Mouse (Mus musculus) central nervous system, embryonic 18 days (tissue): ENCODE data around the gene Alkbh7. TPM values are rescaled to one million over a fixed set of nuclear protein-coding genes. Genes with fewer than 3 reads are reported as not detected.

Source experiments
- polyA plus RNA-seq: library from polyadenylated mRNA; depleted of rRNA; stranded (reverse); fragments of >200 nt; gene quantifications from 2 replicates; pipeline ENCODE4 v1.2.3, GENCODE M21; 2012; rRNA removed

Alkbh7 gene
- polyA plus RNA-seq, result 36.5 and 41.5 TPM in 2 replicates

GRCm38 (mm10) chr17:56997029-56997667 lies at the start of gene Alkbh7:
TSS of gene Alkbh7 (plus strand) at chr17:56997339.

GRCm38 (mm10) chr17:56982013-56982412 lies 15.1 kb upstream of the Alkbh7 start, which contains the start of gene Acer1:
TSS of gene Acer1 (minus strand) at chr17:56982126.

GRCm38 (mm10) chr17:56990115-56990746 lies 6.9 kb upstream of the Alkbh7 start, which contains the start of gene Clpp:
TSS of gene Clpp (plus strand) at chr17:56990305.

GRCm38 (mm10) chr17:56999968-57000609 lies 3.0 kb downstream of the Alkbh7 start, which contains the start of gene Pspn:
TSS of gene Pspn (minus strand) at chr17:57000018.

GRCm38 (mm10) chr17:57011236-57012141 lies 14.3 kb downstream of the Alkbh7 start, which contains the start of the genes Gtf2f1 and Gm17949:
TSS of gene Gtf2f1 (minus strand) at chr17:57011288.
TSS of gene Gm17949 (plus strand) at chr17:57011469.

GRCm38 (mm10) chr17:57030931-57031660 lies 34.0 kb downstream of the Alkbh7 start, which contains the start of gene Khsrp:
TSS of gene Khsrp (minus strand) at chr17:57031522.

GRCm38 (mm10) chr17:57041554-57041953 lies 44.4 kb downstream of the Alkbh7 start, which contains the start of gene Slc25a41:
TSS of gene Slc25a41 (minus strand) at chr17:57041654.

Other genes starting within 250 kb of the Alkbh7 start
- 4.3 and 4.5 TPM in 2 replicates for gene Nrtn, start 239.8 kb upstream of the Alkbh7 start, polyA plus RNA-seq
- 192 and 196 TPM in 2 replicates for gene Dus3l, start 232.6 kb upstream of the Alkbh7 start, polyA plus RNA-seq
- gene Prr22, start 227.1 kb upstream of the Alkbh7 start, polyA plus RNA-seq, result 2.1 and 2.4 TPM in 2 replicates
- 3.2 and 3.9 TPM in 2 replicates for gene Rfx2, start 166.3 kb upstream of the Alkbh7 start, polyA plus RNA-seq
- 0.01 and 0.04 TPM in 2 replicates for gene Acsbg2, start 122.9 kb upstream of the Alkbh7 start, polyA plus RNA-seq
- 0.08 TPM in 2 replicates for gene 1700061G19Rik, start 121.9 kb upstream of the Alkbh7 start, polyA plus RNA-seq
- gene Mllt1, start 61.9 kb upstream of the Alkbh7 start, polyA plus RNA-seq, result 115 and 124 TPM in 2 replicates
- not detected in 2 replicates for gene Acer1, start 15.2 kb upstream of the Alkbh7 start, polyA plus RNA-seq
- 147 and 151 TPM in 2 replicates for gene Clpp, start 7.0 kb upstream of the Alkbh7 start, polyA plus RNA-seq
- gene Pspn, start 2.7 kb downstream of the Alkbh7 start, polyA plus RNA-seq, result 0.39 TPM in 1 of 2 replicates, not detected in the other
- 80.5 and 81.7 TPM in 2 replicates for gene Gtf2f1, start 13.9 kb downstream of the Alkbh7 start, polyA plus RNA-seq
- gene Gm17949, start 14.1 kb downstream of the Alkbh7 start, polyA plus RNA-seq, result 0.04 and 0.06 TPM in 2 replicates
- gene Khsrp, start 34.2 kb downstream of the Alkbh7 start, polyA plus RNA-seq, result 69.3 and 75.7 TPM in 2 replicates
- 0.04 and 0.08 TPM in 2 replicates for gene Slc25a41, start 44.3 kb downstream of the Alkbh7 start, polyA plus RNA-seq
- gene Crb3, start 61.8 kb downstream of the Alkbh7 start, polyA plus RNA-seq, result 3.5 TPM in 2 replicates
- 99.8 and 105 TPM in 2 replicates for gene Slc25a23, start 62.5 kb downstream of the Alkbh7 start, polyA plus RNA-seq
- 3.1 and 3.5 TPM in 2 replicates for gene Dennd1c, start 81.2 kb downstream of the Alkbh7 start, polyA plus RNA-seq
- 187 and 200 TPM in 2 replicates for gene Tubb4a, start 90.4 kb downstream of the Alkbh7 start, polyA plus RNA-seq
- gene Tnfsf9, start 108.0 kb downstream of the Alkbh7 start, polyA plus RNA-seq, result 8.1 TPM in 2 replicates
- 0.84 and 0.88 TPM in 2 replicates for gene Cd70, start 152.4 kb downstream of the Alkbh7 start, polyA plus RNA-seq
- not detected in 2 replicates for gene Tnfsf14, start 196.8 kb downstream of the Alkbh7 start, polyA plus RNA-seq
- gene C3, start 230.8 kb downstream of the Alkbh7 start, polyA plus RNA-seq, result 1.5 and 3.6 TPM in 2 replicates